ENCODE assay signal across 9 mouse cellular contexts in the genomic region with DNA sequence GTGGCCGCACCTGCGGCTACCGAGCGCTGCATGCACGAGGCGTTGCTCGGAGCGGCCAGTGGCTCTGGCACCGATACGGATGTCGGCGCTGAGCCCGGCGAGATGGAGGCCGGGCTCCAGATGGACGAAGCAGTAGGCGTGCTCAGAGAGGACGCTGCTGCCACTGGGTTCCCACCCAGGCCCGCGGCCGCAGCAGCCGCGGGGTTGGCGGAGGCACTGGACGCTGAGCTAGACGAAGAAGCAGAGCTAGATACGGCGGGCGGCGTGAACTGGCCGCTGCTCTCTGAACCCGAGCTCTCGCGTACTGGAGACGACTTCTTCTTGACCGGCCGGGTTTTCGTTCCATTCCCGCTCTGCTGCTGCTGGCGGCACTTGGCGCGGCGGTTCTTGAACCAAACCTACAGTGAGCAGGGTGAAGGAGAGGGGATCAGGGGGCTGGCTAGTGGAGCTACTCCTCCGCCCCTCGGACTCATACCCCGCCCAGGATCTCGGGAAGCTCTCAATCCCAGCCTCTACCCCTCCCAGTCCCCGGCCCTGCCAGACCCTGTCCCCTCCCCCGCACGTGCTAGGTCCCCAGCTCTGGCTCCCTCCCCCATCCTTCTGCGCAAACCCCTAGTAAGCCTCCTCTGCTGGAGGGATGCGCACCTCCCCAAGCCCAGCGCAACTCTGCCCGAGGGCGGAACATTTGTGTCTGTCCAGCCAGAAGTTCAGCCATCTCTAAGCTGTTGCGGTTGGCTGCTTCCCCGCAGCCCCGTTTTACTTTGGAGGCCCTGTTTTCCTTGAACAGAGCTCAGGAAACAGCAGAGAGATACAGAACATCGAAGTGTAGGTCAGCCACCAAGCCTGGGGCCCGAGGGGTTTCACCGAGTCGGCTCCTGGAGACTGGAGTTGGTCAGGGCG. TPM values are rescaled to one million over a fixed set of nuclear protein-coding genes. Genes with fewer than 3 reads are reported as not detected.
A peak's percentile ranks its signal among the peaks of the same experiment; 100 is the strongest.
DNase-seq lines count a peak whose midpoint lies in the region; ATAC-seq lines count a peak whose summit lies in the region.
"Had no signal": no experiment of that assay in that cellular context is flagged by ENCODE, and none has a peak within 500 bp of the region (broad histone marks: within the 10 kb centered on the region; RNA-seq: fewer than 3 reads in every experiment).

No protein-coding gene starts in this region.

- peak overlapping the region; percentile 96 for H3K9ac ChIP-seq in forebrain, embryonic 11.5 days (ENCODE audit: low read length)
- H3K9ac ChIP-seq in hindbrain, embryonic 14.5 days = no peak overlapping the region; the same call in 1 of the 2 replicates
- H3K9ac ChIP-seq in limb, embryonic 13.5 days = no peak overlapping the region
- no peak overlapping the region for H3K9ac ChIP-seq in neural tube, embryonic 15.5 days (replicated peaks)

- peak overlapping the region; percentile 89 for H3K4me3 ChIP-seq in forebrain, embryonic 11.5 days (ENCODE audit: low read depth, low read length)
- H3K4me3 ChIP-seq in hindbrain, embryonic 14.5 days (replicated peaks; ENCODE audit: low read length) = peak overlapping the region; percentile 23
- H3K4me3 ChIP-seq in limb, embryonic 13.5 days = peak overlapping the region; percentile 32
- H3K4me3 ChIP-seq in neural tube, embryonic 15.5 days (replicated peaks) = peak overlapping the region; percentile 16; the same call in 1 of the 2 replicates
- H3K4me3 ChIP-seq: myocyte had no signal

- WGBS in forebrain, embryonic 11.5 days = under 1% methylated on average over 62 of the region's 63 CpGs
- 1% methylated on average over 56 of the region's 63 CpGs for WGBS in hindbrain, embryonic 14.5 days
- WGBS in limb, embryonic 13.5 days = under 1% methylated on average over 62 of the region's 63 CpGs
- under 1% methylated on average over 63 of the region's 63 CpGs for WGBS in neural tube, embryonic 15.5 days

- peak; percentile 66 for ATAC-seq in forebrain, embryonic 11.5 days (replicated peaks; ENCODE audit: low FRiP score)
- peak; percentile 9; the same call in 1 of the 2 replicates for ATAC-seq in hindbrain, embryonic 14.5 days (ENCODE audit: low FRiP score)
- no peak for ATAC-seq in limb, embryonic 13.5 days (ENCODE audit: low FRiP score, low read depth)
- ATAC-seq in neural tube, embryonic 15.5 days (ENCODE audit: low FRiP score) = peak; percentile 18

- H3K27ac ChIP-seq in forebrain, embryonic 11.5 days (ENCODE audit: low read depth, low read length) = peak overlapping the region; percentile 85
- no peak overlapping the region for H3K27ac ChIP-seq in hindbrain, embryonic 14.5 days
- H3K27ac ChIP-seq in limb, embryonic 13.5 days = no peak overlapping the region
- no peak overlapping the region for H3K27ac ChIP-seq in neural tube, embryonic 15.5 days (replicated peaks)

- DNase-seq in cerebellum, adult 9-11 months = peak; percentile 10
- no peak for DNase-seq in cerebellum, adult 9-10 months
- DNase-seq in ES-CJ7 (ENCODE audit: low read depth, low spot score) = peak; percentile 92
- peak; percentile 91 for DNase-seq in forebrain, embryonic 11.5 days (ENCODE audit: low spot score)
- no peak for DNase-seq in hindbrain, embryonic 14.5 days (ENCODE audit: low spot score)
- DNase-seq in thymus, postnatal 14 days = no peak

- H3K27me3 ChIP-seq in forebrain, embryonic 11.5 days (ENCODE audit: control insufficient read depth, insufficient read depth, low read length) = peaks cover 23% of the 10 kb centered on the region
- H3K27me3 ChIP-seq in hindbrain, embryonic 14.5 days (ENCODE audit: control insufficient read depth, insufficient read depth, low read length) = peaks cover 89% of the 10 kb centered on the region
- peaks cover 94% of the 10 kb centered on the region for H3K27me3 ChIP-seq in limb, embryonic 13.5 days
- H3K27me3 ChIP-seq in neural tube, embryonic 15.5 days (replicated peaks) = peaks cover 92% of the 10 kb centered on the region

- H3K4me1 ChIP-seq in forebrain, embryonic 11.5 days (replicated peaks; ENCODE audit: control insufficient read depth, insufficient read depth, low read length) = peaks cover 16% of the 10 kb centered on the region
- H3K4me1 ChIP-seq in hindbrain, embryonic 14.5 days (replicated peaks; ENCODE audit: control insufficient read depth, insufficient read depth, low read length) = peaks cover 5% of the 10 kb centered on the region; the same call in 1 of the 2 replicates
- H3K4me1 ChIP-seq in limb, embryonic 13.5 days = peaks cover 39% of the 10 kb centered on the region
- H3K4me1 ChIP-seq in neural tube, embryonic 15.5 days = peaks cover 17% of the 10 kb centered on the region

- peaks cover 4% of the 10 kb centered on the region; the same call in 1 of the 2 replicates for H3K36me3 ChIP-seq in forebrain, embryonic 11.5 days (ENCODE audit: control insufficient read depth, insufficient read depth, low read length)
- no peaks in the 10 kb centered on the region for H3K36me3 ChIP-seq in hindbrain, embryonic 14.5 days (replicated peaks; ENCODE audit: control insufficient read depth, insufficient read depth)
- no peaks in the 10 kb centered on the region for H3K36me3 ChIP-seq in limb, embryonic 13.5 days
- no peaks in the 10 kb centered on the region for H3K36me3 ChIP-seq in neural tube, embryonic 15.5 days

- peak overlapping the region; percentile 88 for H3K4me2 ChIP-seq in forebrain, embryonic 11.5 days (ENCODE audit: low read depth, low read length, severe bottlenecking)
- H3K4me2 ChIP-seq in hindbrain, embryonic 14.5 days (replicated peaks) = peak overlapping the region; percentile 44
- peak overlapping the region; percentile 57 for H3K4me2 ChIP-seq in limb, embryonic 13.5 days (replicated peaks)
- peak overlapping the region; percentile 41 for H3K4me2 ChIP-seq in neural tube, embryonic 15.5 days

- no peaks in the 10 kb centered on the region for H3K9me3 ChIP-seq in forebrain, embryonic 11.5 days (ENCODE audit: control insufficient read depth, low read length)
- H3K9me3 ChIP-seq in hindbrain, embryonic 14.5 days (ENCODE audit: control insufficient read depth, low read length) = no peaks in the 10 kb centered on the region
- H3K9me3 ChIP-seq in limb, embryonic 13.5 days = no peaks in the 10 kb centered on the region
- no peaks in the 10 kb centered on the region for H3K9me3 ChIP-seq in neural tube, embryonic 15.5 days (replicated peaks)

RNA-seq across cellular contexts. Expression of a gene that starts 5.8 kb away (rescaled TPM):
- polyA plus RNA-seq in forebrain, embryonic 11.5 days (2014; fragmentation: Nextera tagmentation; extraction: Ambion mirVana) = 45.6 and 46.4 TPM in 2 replicates
- polyA plus RNA-seq in hindbrain, embryonic 14.5 days (2014; fragmentation: Nextera tagmentation; extraction: Ambion mirVana) = 0.37 and 1.6 TPM in 2 replicates
- 1.5 and 1.6 TPM in 2 replicates for polyA plus RNA-seq in limb, embryonic 13.5 days (2015; fragmentation: Nextera tagmentation; extraction: Ambion mirVana)
- not detected in 2 replicates for polyA plus RNA-seq in neural tube, embryonic 15.5 days (2015; fragmentation: Nextera tagmentation; extraction: Ambion mirVana)

Comparison
In these comparisons a context has a peak if more than half of its experiments do, and no peak if none do; other contexts are left out.
1. DNase-seq: peak in cerebellum, adult 9-11 months (single experiment), ES-CJ7 (single experiment) and forebrain, embryonic 11.5 days (single experiment); none in cerebellum, adult 9-10 months (single experiment), hindbrain, embryonic 14.5 days (single experiment) and thymus, postnatal 14 days (single experiment).
2. H3K4me3 ChIP-seq: peak in every context shown above with its lines; median percentile 89 in forebrain, embryonic 11.5 days; 32 in limb, embryonic 13.5 days; 23 in hindbrain, embryonic 14.5 days; 16 in neural tube, embryonic 15.5 days.
3. RNA of a gene that starts 5.8 kb away (polyA plus RNA-seq): 45.6 to 46.4 TPM in forebrain, embryonic 11.5 days; 1.5 to 1.6 TPM in limb, embryonic 13.5 days, 0.37 to 1.6 TPM in hindbrain, embryonic 14.5 days and not detected in neural tube, embryonic 15.5 days; every median in the first group is over 10 times any median in the second.
4. Peak in every context shown above with its lines, with median percentiles within 50 percentile points of each other: H3K4me2 ChIP-seq.